Mouse (Mus musculus) retina, postnatal 7 days (tissue): Measurements from ENCODE around the gene Tbr1.

Source experiments
- DNase-seq: peaks from one replicate; pipeline ENCODE4 v3.0.0-alpha.2; 2012; ENCODE audit warnings: low read depth, low spot score

The Tbr1 gene

GRCm38 (mm10) chr2:61811507-61812421 is 9.0 kb downstream of the Tbr1 start:
- peak; percentile 49 for DNase-seq

GRCm38 (mm10) chr2:61812536-61812935 is 9.8 kb downstream of the Tbr1 start:
- DNase-seq = no peak

GRCm38 (mm10) chr2:61813106-61813505 is 10.4 kb downstream of the Tbr1 start:
- no peak for DNase-seq

GRCm38 (mm10) chr2:61813521-61813920 is 10.8 kb downstream of the Tbr1 start:
- no peak for DNase-seq

- peak; percentile 46 for DNase-seq
These were observed 12.1 kb downstream of the Tbr1 start for GRCm38 (mm10) chr2:61814548-61815473.

- peak; percentile 42 for DNase-seq
These were observed 13.0 kb downstream of the Tbr1 start for GRCm38 (mm10) chr2:61815583-61816313.

GRCm38 (mm10) chr2:61818197-61818596 is 15.5 kb downstream of the Tbr1 start:
- DNase-seq = no peak

- no peak for DNase-seq
These were observed 17.5 kb downstream of the Tbr1 start for GRCm38 (mm10) chr2:61820203-61820602.

- DNase-seq = no peak
These were observed 20.9 kb downstream of the Tbr1 start for GRCm38 (mm10) chr2:61823426-61824140.

- no peak for DNase-seq
These were observed 34.6 kb downstream of the Tbr1 start for GRCm38 (mm10) chr2:61837243-61837806.
